Mouse (Mus musculus) cerebellum, postnatal 25 days (tissue): ENCODE measurements around the gene Klhl5.
"Not testable (repeated sequence)": the region's sequence is repeated elsewhere in the genome, so short reads cannot be mapped to it uniquely, and the experiment has no call there.

Experiments used
- DNase-seq, 2 experiments: peaks; one replicate each; pipeline ENCODE4 v3.0.0; 2021; ENCODE audit warnings: mixed read lengths in 2 of 2

The Klhl5 gene

GRCm38 (mm10) chr5:65100002-65100401 lies 7.3 kb upstream of the Klhl5 start:
- no peak for DNase-seq

GRCm38 (mm10) chr5:65101209-65101608 lies 6.1 kb upstream of the Klhl5 start:
- no peak for DNase-seq

GRCm38 (mm10) chr5:65101621-65102020 lies 5.7 kb upstream of the Klhl5 start:
- DNase-seq: no peak

- DNase-seq: no peak
These were observed 5.2 kb upstream of the Klhl5 start for GRCm38 (mm10) chr5:65102026-65102640.

GRCm38 (mm10) chr5:65102641-65103042 lies 4.7 kb upstream of the Klhl5 start:
- no peak for DNase-seq

GRCm38 (mm10) chr5:65107773-65108432 lies 564 bp downstream of the Klhl5 start:
- peak; percentile 18 to 40 for DNase-seq

GRCm38 (mm10) chr5:65112225-65112624 lies 4.9 kb downstream of the Klhl5 start:
- not testable (repeated sequence) for DNase-seq

GRCm38 (mm10) chr5:65113323-65113722 lies 6.0 kb downstream of the Klhl5 start:
- DNase-seq: no peak

GRCm38 (mm10) chr5:65116789-65117188 lies 9.4 kb downstream of the Klhl5 start:
- no peak for DNase-seq

GRCm38 (mm10) chr5:65119495-65119894 lies 12.2 kb downstream of the Klhl5 start:
- DNase-seq: no peak

- no peak for DNase-seq
These were observed 12.6 kb downstream of the Klhl5 start for GRCm38 (mm10) chr5:65119918-65120317.

- DNase-seq: no peak
These were observed 15.3 kb downstream of the Klhl5 start for GRCm38 (mm10) chr5:65122616-65123015.

GRCm38 (mm10) chr5:65126137-65126536 lies 18.8 kb downstream of the Klhl5 start:
- DNase-seq: no peak

- DNase-seq: no peak
These were observed 21.1 kb downstream of the Klhl5 start for GRCm38 (mm10) chr5:65128481-65128880.

- peak; percentile 34 to 37 for DNase-seq
These were observed 23.3 kb downstream of the Klhl5 start for GRCm38 (mm10) chr5:65130528-65131210.

GRCm38 (mm10) chr5:65131211-65131879 lies 24.0 kb downstream of the Klhl5 start:
- DNase-seq: peak; percentile 62 to 70

- DNase-seq: no peak
These were observed 28.8 kb downstream of the Klhl5 start for GRCm38 (mm10) chr5:65136159-65136558.

GRCm38 (mm10) chr5:65137073-65137472 lies 29.7 kb downstream of the Klhl5 start:
- no peak for DNase-seq

- no peak for DNase-seq
These were observed 33.9 kb downstream of the Klhl5 start for GRCm38 (mm10) chr5:65141242-65141641.

- DNase-seq: no peak
These were observed 34.9 kb downstream of the Klhl5 start for GRCm38 (mm10) chr5:65142247-65142646.

- no peak for DNase-seq
These were observed 38.3 kb downstream of the Klhl5 start for GRCm38 (mm10) chr5:65145499-65146101.

- DNase-seq: no peak
These were observed 39.4 kb downstream of the Klhl5 start for GRCm38 (mm10) chr5:65146749-65147148.

GRCm38 (mm10) chr5:65149706-65150105 lies 42.4 kb downstream of the Klhl5 start:
- DNase-seq: no peak
